In the genomic region with DNA sequence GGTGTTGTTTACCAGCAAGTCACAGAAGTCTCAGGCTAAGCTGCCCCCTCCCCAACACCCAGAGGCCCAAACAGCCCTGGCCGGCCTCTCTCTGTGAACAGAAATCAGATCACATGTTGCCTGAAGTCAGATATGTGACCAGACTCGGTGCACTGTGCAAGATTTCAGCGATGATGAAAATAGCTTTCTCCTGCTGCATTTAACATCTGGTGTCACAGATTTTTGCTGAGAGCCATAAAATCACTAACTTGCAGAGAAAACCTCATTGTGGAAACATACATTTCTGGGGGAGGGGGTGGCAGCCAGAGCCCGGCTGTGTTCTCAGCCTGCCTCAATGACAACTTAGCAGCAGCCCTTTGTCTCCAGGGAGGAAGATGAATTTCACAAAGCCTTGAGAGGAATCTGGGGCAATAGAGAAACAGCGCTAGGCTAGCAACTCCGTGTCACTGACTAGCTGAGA, we compare ENCODE assay signal across 15 mouse cellular contexts.
DNase-seq lines count a peak whose midpoint lies in the region; ATAC-seq lines count a peak whose summit lies in the region.
"Had no signal": no experiment of that assay in that cellular context is flagged by ENCODE, and none has a peak within 500 bp of the region (broad histone marks: within the 10 kb centered on the region; RNA-seq: fewer than 3 reads in every experiment).

No protein-coding gene starts in this region.

- peak overlapping the region; percentile 61 for H3K27ac ChIP-seq in limb, embryonic 13.5 days
- H3K27ac ChIP-seq: kidney, postnatal 0 days; limb, embryonic 15.5 days; macrophage; stomach, embryonic 15.5 days had no signal

- DNase-seq in embryo, embryonic 10.5 days (ENCODE audit: low spot score) = peak; percentile 37
- no peak for DNase-seq in embryo, embryonic 10 days (ENCODE audit: low spot score)
- DNase-seq in right cerebral cortex, postnatal 25 days = peak; percentile 11
- DNase-seq in right cerebral cortex, postnatal 14 days = no peak
- DNase-seq in telencephalon, adult 2 months (ENCODE audit: low read depth, low spot score) = peak; percentile 48
- no peak for DNase-seq in natural killer cell, adult 2 months (ENCODE audit: low spot score in 2 of 2)
- DNase-seq in spleen, postnatal 14 days (ENCODE audit: low spot score in 2 of 2) = no peak
- DNase-seq: cerebellum, adult 9-10 months; gastrocnemius, postnatal 25 days; heart, postnatal 14 days had no signal

- WGBS in limb, embryonic 13.5 days = 9% methylated on average over 6 of the region's 6 CpGs

- peak overlapping the region; percentile 9; the same call in 1 of the 2 replicates for H3K4me2 ChIP-seq in limb, embryonic 13.5 days (replicated peaks)
- H3K4me2 ChIP-seq: limb, embryonic 15.5 days; stomach, embryonic 15.5 days had no signal

- peaks cover 45% of the 10 kb centered on the region for H3K4me1 ChIP-seq in limb, embryonic 13.5 days
- H3K4me1 ChIP-seq: stomach, embryonic 15.5 days had no signal

- H3K9ac ChIP-seq in limb, embryonic 13.5 days = no peak overlapping the region
- H3K9ac ChIP-seq: limb, embryonic 15.5 days; stomach, embryonic 15.5 days had no signal

- no peaks in the 10 kb centered on the region for H3K9me3 ChIP-seq in limb, embryonic 13.5 days
- H3K9me3 ChIP-seq: limb, embryonic 15.5 days; stomach, embryonic 15.5 days had no signal

- H3K4me3 ChIP-seq in limb, embryonic 13.5 days = no peak overlapping the region
- H3K4me3 ChIP-seq: limb, embryonic 15.5 days; stomach, embryonic 15.5 days had no signal

- no peaks in the 10 kb centered on the region for H3K36me3 ChIP-seq in limb, embryonic 13.5 days
- H3K36me3 ChIP-seq: limb, embryonic 15.5 days; stomach, embryonic 15.5 days had no signal

- 0 out of 2 replicates have a peak, but pooled peaks cover 3% of the 10 kb centered on the region for H3K27me3 ChIP-seq in limb, embryonic 13.5 days
- H3K27me3 ChIP-seq: limb, embryonic 15.5 days; stomach, embryonic 15.5 days had no signal

- peak; percentile 62 for ATAC-seq in limb, embryonic 13.5 days (ENCODE audit: low FRiP score, low read depth)

Comparison
In these comparisons a context has a peak if more than half of its experiments do, and no peak if none do; other contexts are left out.
1. DNase-seq: peak in embryo, embryonic 10.5 days (single experiment), right cerebral cortex, postnatal 25 days (single experiment) and telencephalon, adult 2 months (single experiment); none in embryo, embryonic 10 days (single experiment), right cerebral cortex, postnatal 14 days (single experiment), natural killer cell, adult 2 months (0 of 2) and spleen, postnatal 14 days (0 of 2).